Mouse (Mus musculus) limb, embryonic 10.5 days (tissue): ENCODE measurements around the gene Dnajc13. TPM values are rescaled to one million over a fixed set of nuclear protein-coding genes. Genes with fewer than 3 reads are reported as not detected.

Experiments used
- polyA plus RNA-seq: library from polyadenylated mRNA; unstranded; fragments of >200 nt; fragmentation: Nextera tagmentation; extraction: Ambion mirVana; gene quantifications from 2 replicates; pipeline ENCODE4 v1.2.1, GENCODE M21; 2016

Gene Dnajc13
- polyA plus RNA-seq, 1 experiment from 2014 or later: 21.8 TPM

Other genes starting within 250 kb of the Dnajc13 start
- not detected in 2 replicates for gene Gm28305, start 222.3 kb downstream of the Dnajc13 start, polyA plus RNA-seq
- gene Uba5, start 199.8 kb downstream of the Dnajc13 start, polyA plus RNA-seq: 42.3 and 51.4 TPM in 2 replicates
- 9.2 and 10.9 TPM in 2 replicates for gene Acad11, start 199.6 kb downstream of the Dnajc13 start, polyA plus RNA-seq
- gene Ackr4, start 136.0 kb downstream of the Dnajc13 start, polyA plus RNA-seq: 0.34 and 0.54 TPM in 2 replicates
- 1.5 TPM in 2 replicates for gene Acpp, start 74.8 kb upstream of the Dnajc13 start, polyA plus RNA-seq